Mouse (Mus musculus) neural tube, embryonic 11.5 days (tissue): ENCODE results near the gene Stat5a. TPM values are rescaled to one million over a fixed set of nuclear protein-coding genes. Genes with fewer than 3 reads are reported as not detected.

Experiments used
- ATAC-seq: fragments of 200-750 bp; cut with Nextera tagmentation; 2 replicates; pipeline ENCODE4 v1.8.0; 2017; ENCODE audit warnings: moderate number of reproducible peaks, mild to moderate bottlenecking, moderate TSS enrichment, moderate library complexity; ENCODE audit not compliant: insufficient read depth, low FRiP score, low TSS enrichment
- DNase-seq: peaks from one replicate; pipeline ENCODE4 v3.0.0-alpha.2; 2015; ENCODE audit warnings: low spot score
- H3K27ac ChIP-seq: fragments of 300-500 bp; sonication (generic); 2 replicates; pipeline ENCODE4 v1.5.1; 2014; ENCODE audit warnings: low read depth, mild to moderate bottlenecking, low read length
- H3K27me3 ChIP-seq: fragments of 300-500 bp; sonication (generic); 2 replicates; pipeline ENCODE4 v1.6.1; 2014; ENCODE audit warnings: mild to moderate bottlenecking, low read length, mixed read lengths; ENCODE audit not compliant: control insufficient read depth, insufficient read depth
- H3K36me3 ChIP-seq: fragments of 300-500 bp; sonication (generic); 2 replicates; pipeline ENCODE4 v1.6.1; 2014; ENCODE audit warnings: mild to moderate bottlenecking, low read length, moderate library complexity, mixed read lengths; ENCODE audit not compliant: control insufficient read depth, insufficient read depth
- H3K4me1 ChIP-seq: fragments of 300-500 bp; sonication (generic); 2 replicates; pipeline ENCODE4 v1.6.1; 2014; ENCODE audit warnings: low read length, mixed read lengths; ENCODE audit not compliant: control insufficient read depth, insufficient read depth
- H3K4me2 ChIP-seq: fragments of 300-500 bp; sonication (generic); 2 replicates; pipeline ENCODE4 v1.6.1; 2014; ENCODE audit warnings: low read depth, mild to moderate bottlenecking, moderate library complexity
- H3K4me3 ChIP-seq: fragments of 300-500 bp; sonication (generic); 2 replicates; pipeline ENCODE4 v1.5.1; 2014; ENCODE audit warnings: low read depth, low read length
- H3K9ac ChIP-seq: fragments of 300-500 bp; sonication (generic); 2 replicates; pipeline ENCODE4 v1.6.1; 2014; ENCODE audit warnings: mild to moderate bottlenecking, low read length
- H3K9me3 ChIP-seq: fragments of 300-500 bp; sonication (generic); 2 replicates; pipeline ENCODE4 v1.6.1; 2016; ENCODE audit warnings: low read length; ENCODE audit not compliant: control insufficient read depth
- WGBS: fragments of 180-500 bp; shearing (Covaris S2); extraction: QIAGEN DNeasy Blood & Tissue Kit; methylation state at CpG from one replicate; pipeline ENCODE4 v1.1.7; 2014; 5-methylcytosine and 5-hydroxymethylcytosine counted together
- polyA plus RNA-seq: library from polyadenylated mRNA; unstranded; fragments of >200 nt; fragmentation: Nextera tagmentation; extraction: Ambion mirVana; gene quantifications from 2 replicates; pipeline ENCODE4 v1.2.1, GENCODE M21; 2014

Stat5a gene
- polyA plus RNA-seq, 1 experiment from 2014 or later: 1.3 TPM

GRCm38 (mm10) chr11:100861335-100861734 is 2.2 kb downstream of the Stat5a start:
- no peak overlapping the region for H3K9ac ChIP-seq
- H3K9me3 ChIP-seq: no peaks in the 10 kb centered on the region
- peaks cover 33% of the 10 kb centered on the region for H3K27me3 ChIP-seq
- 90% methylated on average over 7 of the region's 7 CpGs for WGBS
- no peaks in the 10 kb centered on the region for H3K36me3 ChIP-seq
- ATAC-seq (no peak), DNase-seq (no peak)
- no peak overlapping the region for H3K27ac ChIP-seq
- H3K4me3 ChIP-seq: no peak overlapping the region
- H3K4me1 ChIP-seq: no peaks in the 10 kb centered on the region
- no peak overlapping the region for H3K4me2 ChIP-seq

GRCm38 (mm10) chr11:100861836-100862235 is 2.7 kb downstream of the Stat5a start:
- no peaks in the 10 kb centered on the region for H3K9me3 ChIP-seq
- no peak overlapping the region for H3K9ac ChIP-seq
- H3K4me1 ChIP-seq: no peaks in the 10 kb centered on the region
- H3K4me2 ChIP-seq: no peak overlapping the region
- 23% methylated on average over 3 of the region's 3 CpGs for WGBS
- no peak for ATAC-seq
- H3K4me3 ChIP-seq: no peak overlapping the region
- H3K27ac ChIP-seq: no peak overlapping the region
- DNase-seq: no peak
- H3K27me3 ChIP-seq: peaks cover 33% of the 10 kb centered on the region
- no peaks in the 10 kb centered on the region for H3K36me3 ChIP-seq

GRCm38 (mm10) chr11:100863141-100863540 is 4.0 kb downstream of the Stat5a start:
- no peaks in the 10 kb centered on the region for H3K36me3 ChIP-seq
- H3K4me1 ChIP-seq: no peaks in the 10 kb centered on the region

GRCm38 (mm10) chr11:100865618-100866017 is 6.5 kb downstream of the Stat5a start:
- DNase-seq (no peak), ATAC-seq (no peak)
- Histone ChIP-seq H3K9ac (no peak overlapping the region), H3K27ac (no peak overlapping the region), H3K4me3 (no peak overlapping the region), H3K27me3 (peaks cover 15% of the 10 kb centered on the region), H3K36me3 (no peaks in the 10 kb centered on the region), H3K9me3 (no peaks in the 10 kb centered on the region), H3K4me1 (no peaks in the 10 kb centered on the region), H3K4me2 (no peak overlapping the region)
- WGBS: 84% methylated on average over 7 of the region's 7 CpGs

More at GRCm38 (mm10) chr11:100863141-100863540, 4.0 kb downstream of the Stat5a start:
- DNase-seq: no peak
- Histone ChIP-seq H3K27ac (no peak overlapping the region), H3K4me2 (no peak overlapping the region), H3K27me3 (peaks cover 33% of the 10 kb centered on the region), H3K4me3 (no peak overlapping the region), H3K9me3 (no peaks in the 10 kb centered on the region), H3K9ac (no peak overlapping the region)
- no peak for ATAC-seq
- WGBS: 87% methylated on average over 10 of the region's 10 CpGs

- WGBS: 83% methylated on average over 10 of the region's 10 CpGs
- Histone ChIP-seq H3K9me3 (no peaks in the 10 kb centered on the region), H3K9ac (no peak overlapping the region), H3K4me1 (no peaks in the 10 kb centered on the region), H3K36me3 (no peaks in the 10 kb centered on the region), H3K27ac (no peak overlapping the region), H3K27me3 (no peaks in the 10 kb centered on the region), H3K4me2 (no peak overlapping the region), H3K4me3 (no peak overlapping the region)
- DNase-seq: no peak
- no peak for ATAC-seq
Observed at GRCm38 (mm10) chr11:100870256-100870967, 11.3 kb downstream of the Stat5a start.

GRCm38 (mm10) chr11:100870968-100871350 is 11.8 kb downstream of the Stat5a start:
- H3K4me2 ChIP-seq: no peak overlapping the region
- no peak overlapping the region for H3K9ac ChIP-seq
- WGBS: 82% methylated on average over 8 of the region's 8 CpGs
- H3K4me1 ChIP-seq: no peaks in the 10 kb centered on the region
- ATAC-seq (no peak), DNase-seq (no peak)
- no peaks in the 10 kb centered on the region for H3K36me3 ChIP-seq
- H3K27me3 ChIP-seq: no peaks in the 10 kb centered on the region
- H3K9me3 ChIP-seq: no peaks in the 10 kb centered on the region
- no peak overlapping the region for H3K4me3 ChIP-seq
- H3K27ac ChIP-seq: no peak overlapping the region

GRCm38 (mm10) chr11:100875761-100876160 is 16.6 kb downstream of the Stat5a start:
- Histone ChIP-seq H3K4me1 (no peaks in the 10 kb centered on the region), H3K27me3 (no peaks in the 10 kb centered on the region), H3K9me3 (no peaks in the 10 kb centered on the region), H3K9ac (no peak overlapping the region), H3K27ac (no peak overlapping the region), H3K4me3 (no peak overlapping the region), H3K36me3 (no peaks in the 10 kb centered on the region), H3K4me2 (no peak overlapping the region)
- 84% methylated on average over 3 of the region's 3 CpGs for WGBS
- no peak for DNase-seq
- ATAC-seq: no peak

- DNase-seq (no peak), ATAC-seq (no peak)
- Histone ChIP-seq H3K9me3 (no peaks in the 10 kb centered on the region), H3K27me3 (no peaks in the 10 kb centered on the region), H3K36me3 (no peaks in the 10 kb centered on the region), H3K9ac (no peak overlapping the region), H3K4me2 (no peak overlapping the region), H3K4me3 (no peak overlapping the region), H3K27ac (no peak overlapping the region), H3K4me1 (no peaks in the 10 kb centered on the region)
- WGBS: 86% methylated on average over 15 of the region's 15 CpGs
Observed at GRCm38 (mm10) chr11:100879321-100880078, 20.3 kb downstream of the Stat5a start.

- Histone ChIP-seq H3K4me1 (no peaks in the 10 kb centered on the region), H3K36me3 (no peaks in the 10 kb centered on the region), H3K27ac (no peak overlapping the region), H3K9ac (no peak overlapping the region), H3K9me3 (no peaks in the 10 kb centered on the region), H3K4me3 (no peak overlapping the region), H3K27me3 (no peaks in the 10 kb centered on the region), H3K4me2 (no peak overlapping the region)
- DNase-seq: no peak
- WGBS: 85% methylated on average over 10 of the region's 10 CpGs
- ATAC-seq: no peak
Observed at GRCm38 (mm10) chr11:100883640-100884039, 24.5 kb downstream of the Stat5a start.
